Mouse (Mus musculus) embryonic fibroblast, embryonic 13.5 days (primary cell): ENCODE results near the gene Sec24d.

Experiments used
- CTCF ChIP-seq: IDR thresholded peaks from 2 replicates; pipeline ENCODE4 v1.5.1; 2011; ENCODE audit warnings: mild to moderate bottlenecking, control low read depth, low read length, moderate library complexity, borderline replicate concordance; ENCODE audit not compliant: insufficient read depth
- POLR2A ChIP-seq: IDR thresholded peaks from 2 replicates; pipeline ENCODE4 v1.6.1; 2011; ENCODE audit warnings: low read depth, mild to moderate bottlenecking, control low read depth, low read length, moderate library complexity

GRCm38 (mm10) chr3:123235495-123235894, 31.8 kb upstream of the Sec24d start:
- TF ChIP-seq POLR2A (no peak), CTCF (no peak)
